Mouse (Mus musculus): Measurements from ENCODE around the gene Khsrp. TPM values are rescaled to one million over a fixed set of nuclear protein-coding genes. Genes with fewer than 3 reads are reported as not detected.
A peak's percentile ranks its signal among the peaks of the same experiment; 100 is the strongest.

The Khsrp gene
- total and polyA plus RNA-seq, 2 experiments = 7.6 to 38.9 TPM

- H3K27me3 ChIP-seq (ENCODE audit: control insufficient read depth, insufficient read depth, low read length) = no peaks in the 10 kb centered on the region
- WGBS = 95% methylated on average over 13 of the region's 13 CpGs
- H3K79me2 ChIP-seq (ENCODE audit: control insufficient read depth, insufficient read depth, low read length) = no peaks in the 10 kb centered on the region
- DNase-seq (ENCODE audit: extremely low read depth, low read depth, low spot score) = no peak
- H3K4me3 ChIP-seq (ENCODE audit: insufficient read depth, low read depth, low read length) = no peak overlapping the region
- H3K9ac ChIP-seq (ENCODE audit: low read depth, low read length) = no peak overlapping the region
- TF ChIP-seq POLR2A (IDR thresholded peaks at IDR 0.05; ENCODE audit: extremely low read depth, insufficient read depth, low read length) (no peak), CTCF (IDR thresholded peaks at IDR 0.05; ENCODE audit: low read depth, low read length) (peak; percentile 11; the same call in 1 of the 2 replicates)
- peaks cover 7% of the 10 kb centered on the region; the same call in 1 of the 2 replicates for H3K4me1 ChIP-seq (ENCODE audit: control insufficient read depth, insufficient read depth, low read length)
- no peak overlapping the region for H3K27ac ChIP-seq (replicated peaks; ENCODE audit: insufficient read depth, low read depth, low read length)
- peaks cover 5% of the 10 kb centered on the region; the same call in 1 of the 2 replicates for H3K36me3 ChIP-seq (ENCODE audit: control insufficient read depth, insufficient read depth, low read length)
Observed at GRCm38 (mm10) chr17:57007137-57007905, 24.0 kb downstream of the Khsrp start.

- no peak for DNase-seq (ENCODE audit: extremely low read depth, low read depth, low spot score)
- no peaks in the 10 kb centered on the region for H3K27me3 ChIP-seq (ENCODE audit: control insufficient read depth, insufficient read depth, low read length)
- no peak overlapping the region for H3K27ac ChIP-seq (replicated peaks; ENCODE audit: insufficient read depth, low read depth, low read length)
- no peak overlapping the region for H3K4me3 ChIP-seq (ENCODE audit: insufficient read depth, low read depth, low read length)
- H3K9ac ChIP-seq (ENCODE audit: low read depth, low read length) = no peak overlapping the region
- 94% methylated on average over 7 of the region's 7 CpGs for WGBS
- peaks cover 5% of the 10 kb centered on the region; the same call in 1 of the 2 replicates for H3K36me3 ChIP-seq (ENCODE audit: control insufficient read depth, insufficient read depth, low read length)
- no peaks in the 10 kb centered on the region for H3K4me1 ChIP-seq (ENCODE audit: control insufficient read depth, insufficient read depth, low read length)
- H3K79me2 ChIP-seq (ENCODE audit: control insufficient read depth, insufficient read depth, low read length) = no peaks in the 10 kb centered on the region
- TF ChIP-seq POLR2A (IDR thresholded peaks at IDR 0.05; ENCODE audit: extremely low read depth, insufficient read depth, low read length) (no peak), CTCF (IDR thresholded peaks at IDR 0.05; ENCODE audit: low read depth, low read length) (no peak)
Observed at GRCm38 (mm10) chr17:57003994-57004393, 27.3 kb downstream of the Khsrp start.

- TF ChIP-seq CTCF (IDR thresholded peaks at IDR 0.05; ENCODE audit: low read depth, low read length) (no peak), POLR2A (IDR thresholded peaks at IDR 0.05; ENCODE audit: extremely low read depth, insufficient read depth, low read length) (no peak)
- Histone ChIP-seq H3K4me3 (ENCODE audit: insufficient read depth, low read depth, low read length) (no peak overlapping the region), H3K36me3 (ENCODE audit: control insufficient read depth, insufficient read depth, low read length) (peaks cover 3% of the 10 kb centered on the region; the same call in 1 of the 2 replicates), H3K27ac (replicated peaks; ENCODE audit: insufficient read depth, low read depth, low read length) (no peak overlapping the region), H3K27me3 (ENCODE audit: control insufficient read depth, insufficient read depth, low read length) (no peaks in the 10 kb centered on the region), H3K9ac (ENCODE audit: low read depth, low read length) (no peak overlapping the region), H3K79me2 (ENCODE audit: control insufficient read depth, insufficient read depth, low read length) (no peaks in the 10 kb centered on the region), H3K4me1 (ENCODE audit: control insufficient read depth, insufficient read depth, low read length) (0 out of 2 replicates have a peak, but pooled peaks cover 2% of the 10 kb centered on the region)
- no peak for DNase-seq (ENCODE audit: extremely low read depth, low read depth, low spot score)
- 64% methylated on average over 8 of the region's 8 CpGs for WGBS
Observed at GRCm38 (mm10) chr17:57001228-57001627, 30.1 kb downstream of the Khsrp start.

- no peak within 1 kb of the TSS for H3K9ac ChIP-seq (ENCODE audit: low read depth, low read length)
- no peak within 1 kb of the TSS for H3K27ac ChIP-seq (replicated peaks; ENCODE audit: insufficient read depth, low read depth, low read length)
- no peaks in the 10 kb centered on the region; the same call in 1 of the 2 replicates for H3K36me3 ChIP-seq (ENCODE audit: control insufficient read depth, insufficient read depth, low read length)
- WGBS = 76% methylated on average over 9 of the region's 9 CpGs
- no peak for TF ChIP-seq CTCF (IDR thresholded peaks at IDR 0.05; ENCODE audit: low read depth, low read length)
- TF ChIP-seq POLR2A (IDR thresholded peaks at IDR 0.05; ENCODE audit: extremely low read depth, insufficient read depth, low read length) = no peak
- H3K4me1 ChIP-seq (ENCODE audit: control insufficient read depth, insufficient read depth, low read length) = 0 out of 2 replicates have a peak, but pooled peaks cover 2% of the 10 kb centered on the region
- no peaks in the 10 kb centered on the region for H3K27me3 ChIP-seq (ENCODE audit: control insufficient read depth, insufficient read depth, low read length)
- H3K4me3 ChIP-seq (ENCODE audit: insufficient read depth, low read depth, low read length) = no peak within 1 kb of the TSS
- no peak for DNase-seq (ENCODE audit: extremely low read depth, low read depth, low spot score)
- no peaks in the 10 kb centered on the region for H3K79me2 ChIP-seq (ENCODE audit: control insufficient read depth, insufficient read depth, low read length)
Observed at GRCm38 (mm10) chr17:56999968-57000609, 31.2 kb downstream of the Khsrp start, which contains the start of gene Pspn. Gene Pspn, minus strand, starts transcription at chr17:57000018.

- 95% methylated on average over 9 of the region's 9 CpGs for WGBS
- no peak overlapping the region for H3K27ac ChIP-seq (replicated peaks; ENCODE audit: insufficient read depth, low read depth, low read length)
- H3K79me2 ChIP-seq (ENCODE audit: control insufficient read depth, insufficient read depth, low read length) = no peaks in the 10 kb centered on the region
- H3K9ac ChIP-seq (ENCODE audit: low read depth, low read length) = no peak overlapping the region
- DNase-seq (ENCODE audit: extremely low read depth, low read depth, low spot score) = no peak
- TF ChIP-seq CTCF (IDR thresholded peaks at IDR 0.05; ENCODE audit: low read depth, low read length) (no peak), POLR2A (IDR thresholded peaks at IDR 0.05; ENCODE audit: extremely low read depth, insufficient read depth, low read length) (no peak)
- no peaks in the 10 kb centered on the region for H3K27me3 ChIP-seq (ENCODE audit: control insufficient read depth, insufficient read depth, low read length)
- peaks cover 2% of the 10 kb centered on the region; the same call in 1 of the 2 replicates for H3K36me3 ChIP-seq (ENCODE audit: control insufficient read depth, insufficient read depth, low read length)
- H3K4me1 ChIP-seq (ENCODE audit: control insufficient read depth, insufficient read depth, low read length) = 0 out of 2 replicates have a peak, but pooled peaks cover 2% of the 10 kb centered on the region
- H3K4me3 ChIP-seq (ENCODE audit: insufficient read depth, low read depth, low read length) = no peak overlapping the region
Observed at GRCm38 (mm10) chr17:56999414-56999813, 31.9 kb downstream of the Khsrp start.
